ENCODE assay signal across 15 mouse cellular contexts in genomic region chr6:143261289-143261665, GRCm38 (mm10).
A peak's percentile ranks its signal among the peaks of the same experiment; 100 is the strongest.
DNase-seq lines count a peak whose midpoint lies in the region; ATAC-seq and TF ChIP-seq lines count a peak whose summit lies in the region.
"Had no signal": no experiment of that assay in that cellular context is flagged by ENCODE, and none has a peak within 500 bp of the region (broad histone marks: within the 10 kb centered on the region; RNA-seq: fewer than 3 reads in every experiment).

No protein-coding gene starts in this region.

- no peak for TF ChIP-seq POLR2A in brain, embryonic 14.5 days (IDR thresholded peaks at IDR 0.05; ENCODE audit: borderline replicate concordance, extremely low read depth, insufficient read depth, insufficient read length, poor library complexity, severe bottlenecking)

- no peak overlapping the region for H3K9ac ChIP-seq in hindbrain, embryonic 13.5 days
- no peak overlapping the region for H3K9ac ChIP-seq in neural tube, embryonic 11.5 days (ENCODE audit: low read length)
- H3K9ac ChIP-seq: embryonic facial prominence, embryonic 13.5 days; liver, embryonic 15.5 days had no signal

- H3K4me3 ChIP-seq in forebrain, embryonic 10.5 days: no peak overlapping the region
- no peak overlapping the region for H3K4me3 ChIP-seq in hindbrain, embryonic 13.5 days
- no peak overlapping the region for H3K4me3 ChIP-seq in neural tube, embryonic 11.5 days (ENCODE audit: low read depth, low read length)
- H3K4me3 ChIP-seq: embryonic facial prominence, embryonic 13.5 days; liver, embryonic 15.5 days had no signal

- H3K4me2 ChIP-seq in hindbrain, embryonic 13.5 days: 0 out of 2 replicates have a peak overlapping the region, but pooled peaks have one; percentile 13
- H3K4me2 ChIP-seq in neural tube, embryonic 11.5 days (ENCODE audit: low read depth): no peak overlapping the region
- H3K4me2 ChIP-seq: embryonic facial prominence, embryonic 13.5 days; liver, embryonic 15.5 days had no signal

- no peak for TF ChIP-seq CTCF in brain, embryonic 14.5 days (IDR thresholded peaks at IDR 0.05; ENCODE audit: borderline replicate concordance, extremely low read depth, insufficient read depth, insufficient read length)

- WGBS in forebrain, embryonic 10.5 days: 41% methylated on average over 8 of the region's 8 CpGs
- 28% methylated on average over 8 of the region's 8 CpGs for WGBS in hindbrain, embryonic 13.5 days
- WGBS in neural tube, embryonic 11.5 days: 43% methylated on average over 8 of the region's 8 CpGs

- peak; percentile 83 for DNase-seq in brain, embryonic 14.5 days (ENCODE audit: low read depth)
- no peak for DNase-seq in forebrain, embryonic 10.5 days (ENCODE audit: extremely low spot score, low spot score)
- DNase-seq in neural tube, embryonic 11.5 days (ENCODE audit: low spot score): peak; percentile 29
- no peak for DNase-seq in adrenal gland, adult 18-20 months (ENCODE audit: low spot score in 2 of 2)
- no peak for DNase-seq in spleen, postnatal 4 days (ENCODE audit: low spot score in 2 of 2)
- DNase-seq: adrenal gland, postnatal 36 days; cerebellum, adult 11-12 months; heart, postnatal 4 days; kidney, postnatal 14 days; right cerebral cortex, postnatal 4 days had no signal

- peaks cover 51% of the 10 kb centered on the region for H3K27me3 ChIP-seq in forebrain, embryonic 10.5 days (ENCODE audit: poor library complexity, severe bottlenecking)
- H3K27me3 ChIP-seq in hindbrain, embryonic 13.5 days: peaks cover 11% of the 10 kb centered on the region
- H3K27me3 ChIP-seq in neural tube, embryonic 11.5 days (ENCODE audit: control insufficient read depth, insufficient read depth, low read length): no peaks in the 10 kb centered on the region
- H3K27me3 ChIP-seq: liver, embryonic 15.5 days had no signal

- peaks cover 51% of the 10 kb centered on the region for H3K4me1 ChIP-seq in forebrain, embryonic 10.5 days
- H3K4me1 ChIP-seq in hindbrain, embryonic 13.5 days (replicated peaks): peaks cover 42% of the 10 kb centered on the region
- peaks cover 14% of the 10 kb centered on the region for H3K4me1 ChIP-seq in neural tube, embryonic 11.5 days (ENCODE audit: control insufficient read depth, insufficient read depth, low read length)
- H3K4me1 ChIP-seq: liver, embryonic 15.5 days had no signal

- peak overlapping the region; percentile 20 for H3K27ac ChIP-seq in forebrain, embryonic 10.5 days
- peak overlapping the region; percentile 1; the same call in 1 of the 2 replicates for H3K27ac ChIP-seq in hindbrain, embryonic 13.5 days
- H3K27ac ChIP-seq in neural tube, embryonic 11.5 days (ENCODE audit: low read depth, low read length): no peak overlapping the region
- H3K27ac ChIP-seq: embryonic facial prominence, embryonic 13.5 days; liver, embryonic 15.5 days; macrophage had no signal

- H3K9me3 ChIP-seq in forebrain, embryonic 10.5 days: no peaks in the 10 kb centered on the region
- no peaks in the 10 kb centered on the region for H3K9me3 ChIP-seq in hindbrain, embryonic 13.5 days
- no peaks in the 10 kb centered on the region for H3K9me3 ChIP-seq in neural tube, embryonic 11.5 days (ENCODE audit: control insufficient read depth, low read length)
- H3K9me3 ChIP-seq: embryonic facial prominence, embryonic 13.5 days; liver, embryonic 15.5 days had no signal

- H3K36me3 ChIP-seq in forebrain, embryonic 10.5 days (replicated peaks): no peaks in the 10 kb centered on the region
- no peaks in the 10 kb centered on the region for H3K36me3 ChIP-seq in hindbrain, embryonic 13.5 days
- no peaks in the 10 kb centered on the region for H3K36me3 ChIP-seq in neural tube, embryonic 11.5 days (ENCODE audit: control insufficient read depth, insufficient read depth, low read length)
- H3K36me3 ChIP-seq: embryonic facial prominence, embryonic 13.5 days; liver, embryonic 15.5 days had no signal

- peak; percentile 15 for ATAC-seq in hindbrain, embryonic 13.5 days (ENCODE audit: low FRiP score)
- ATAC-seq in neural tube, embryonic 11.5 days (ENCODE audit: insufficient read depth, low FRiP score, low TSS enrichment): peak; percentile 56
- ATAC-seq in frontal cortex, adult (ENCODE audit: low TSS enrichment): no peak

Comparison
In these comparisons a context has a peak if more than half of its experiments do, and no peak if none do; other contexts are left out.
1. DNase-seq: peak in brain, embryonic 14.5 days (single experiment) and neural tube, embryonic 11.5 days (single experiment); none in forebrain, embryonic 10.5 days (single experiment), adrenal gland, adult 18-20 months (0 of 2) and spleen, postnatal 4 days (0 of 2).